Mouse (Mus musculus) small intestine, adult 2 months (tissue): Measurements from ENCODE around the gene Csmd2.

Source experiments
- CTCF ChIP-seq: fragments of 200-500 bp; IDR thresholded peaks from 2 replicates; pipeline ENCODE4 v1.5.1; 2012; ENCODE audit warnings: low read depth, mild to moderate bottlenecking, control low read depth, inconsistent platforms, low read length, moderate library complexity, mixed read lengths; ENCODE audit not compliant: insufficient replicate concordance, insufficient read length; ENCODE audit errors: extremely low read depth
- POLR2A ChIP-seq: fragments of 200-500 bp; IDR thresholded peaks from 2 replicates; pipeline ENCODE4 v1.6.1; 2012; ENCODE audit warnings: low read depth, mild to moderate bottlenecking, control low read depth, inconsistent platforms, low read length, moderate library complexity

DNA sequence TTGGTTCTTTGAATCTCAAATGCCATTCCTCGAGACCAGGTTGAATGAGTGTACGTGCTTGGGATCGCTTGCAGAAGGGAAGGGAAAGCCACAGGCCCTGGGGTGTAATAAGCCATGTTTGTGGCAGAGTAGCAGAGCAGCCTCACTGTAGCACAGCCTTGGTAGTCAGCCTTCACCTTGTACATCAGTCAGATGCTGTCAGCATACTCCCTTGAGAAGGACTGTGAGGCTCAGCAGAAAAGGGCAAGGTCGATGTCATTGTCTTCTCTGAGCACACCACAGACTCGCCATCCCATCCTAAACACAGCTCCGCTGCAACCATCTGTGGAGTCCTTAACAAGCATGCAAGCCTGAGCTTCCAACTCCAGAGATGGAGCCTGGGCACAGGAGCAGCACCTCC, 533.6 kb downstream of the Csmd2 start:
- TF ChIP-seq POLR2A (no peak), CTCF (no peak)
